ENCODE assay signal across 8 mouse cellular contexts in genomic region chr8:117471174-117471573, GRCm38 (mm10). TPM values are rescaled to one million over a fixed set of nuclear protein-coding genes. Genes with fewer than 3 reads are reported as not detected.
A peak's percentile ranks its signal among the peaks of the same experiment; 100 is the strongest.
DNase-seq lines count a peak whose midpoint lies in the region; ATAC-seq and TF ChIP-seq lines count a peak whose summit lies in the region.

No protein-coding gene starts in this region.

- peak; percentile 90 for DNase-seq in MEL (ENCODE audit: low read depth, low spot score)
- DNase-seq in hindbrain, embryonic 10.5 days (ENCODE audit: low spot score) = peak; percentile 74
- peak; percentile 58 for DNase-seq in layer of hippocampus, adult 9-11 months
- DNase-seq in lung, postnatal 36 days = peak; percentile 83
- peak; percentile 80 to 85 for DNase-seq in right cerebral cortex, adult 2 months (ENCODE audit: low spot score in 2 of 2)
- peak; percentile 46 to 81 for DNase-seq in urinary bladder, postnatal 4 days (ENCODE audit: low spot score in 2 of 2)

- peaks cover 9 to 22% of the 10 kb centered on the region in 2 experiments for H3K4me1 ChIP-seq in MEL (ENCODE audit: control insufficient read depth in 1 of 2, insufficient read depth in 2 of 2, low read length in 2 of 2)
- H3K4me1 ChIP-seq in bone marrow, adult 2 months (ENCODE audit: control insufficient read depth, insufficient read depth, low read length) = no peaks in the 10 kb centered on the region; the same call in 1 of the 2 replicates
- peaks cover 17% of the 10 kb centered on the region for H3K4me1 ChIP-seq in hindbrain, embryonic 10.5 days (replicated peaks)

- ATAC-seq in erythroid progenitor cell, adult 5-6 weeks (replicated peaks; ENCODE audit: low FRiP score, poor library complexity, severe bottlenecking) = peak; percentile 74

- H3K9me3 ChIP-seq in MEL (replicated peaks; ENCODE audit: insufficient read depth, low read length) = no peaks in the 10 kb centered on the region
- no peaks in the 10 kb centered on the region for H3K9me3 ChIP-seq in hindbrain, embryonic 10.5 days

- peaks cover 0 to 2% of the 10 kb centered on the region in 2 experiments; a peak in 1 of 4 replicates for H3K36me3 ChIP-seq in MEL (ENCODE audit: control insufficient read depth in 1 of 2, insufficient read depth in 2 of 2, low read length in 2 of 2)
- H3K36me3 ChIP-seq in hindbrain, embryonic 10.5 days = no peaks in the 10 kb centered on the region

- peak; percentile 84 to 94 (median 94) for TF ChIP-seq CTCF in MEL (IDR thresholded peaks at IDR 0.05 in 2 of 3, conservative IDR thresholded peaks at IDR 0.05 in 1 of 3; ENCODE audit: control insufficient read depth in 1 of 3, insufficient read depth in 1 of 3, low read depth in 2 of 3, low read length in 3 of 3, poor library complexity in 1 of 3, severe bottlenecking in 1 of 3)
- TF ChIP-seq CTCF in bone marrow, adult 2 months (IDR thresholded peaks at IDR 0.05; ENCODE audit: control insufficient read depth, insufficient read depth, low read length) = peak; percentile 90

- peak overlapping the region; percentile 42 for H3K27ac ChIP-seq in MEL (ENCODE audit: control insufficient read depth, low read depth, low read length)
- H3K27ac ChIP-seq in bone marrow, adult 2 months (ENCODE audit: control insufficient read depth, insufficient read depth, low read depth, low read length, poor library complexity) = no peak overlapping the region
- peak overlapping the region; percentile 82 for H3K27ac ChIP-seq in hindbrain, embryonic 10.5 days

- H3K9ac ChIP-seq in MEL (ENCODE audit: control insufficient read depth, low read depth, low read length, poor library complexity, severe bottlenecking) = peak overlapping the region; percentile 52

- TF ChIP-seq POLR2A in MEL (IDR thresholded peaks at IDR 0.05; ENCODE audit: control insufficient read depth in 1 of 2, insufficient read depth in 1 of 2, low read depth in 1 of 2, low read length in 2 of 2, poor library complexity in 1 of 2) = no peak
- no peak for TF ChIP-seq POLR2A in bone marrow, adult 2 months (IDR thresholded peaks at IDR 0.05; ENCODE audit: borderline replicate concordance, control insufficient read depth, low read depth, low read length)

- no peaks in the 10 kb centered on the region for H3K79me2 ChIP-seq in MEL (ENCODE audit: control insufficient read depth, insufficient read depth, low read length, poor library complexity)

- peak overlapping the region; percentile 46 to 51; a peak in 3 of 4 replicates for H3K4me3 ChIP-seq in MEL (ENCODE audit: control insufficient read depth in 1 of 2, insufficient read depth in 1 of 2, low read depth in 2 of 2, low read length in 2 of 2)
- no peak overlapping the region for H3K4me3 ChIP-seq in bone marrow, adult 2 months (replicated peaks; ENCODE audit: control insufficient read depth, low read depth, low read length)
- H3K4me3 ChIP-seq in hindbrain, embryonic 10.5 days = no peak overlapping the region

- no peaks in the 10 kb centered on the region for H3K27me3 ChIP-seq in MEL (ENCODE audit: control insufficient read depth in 1 of 2, insufficient read depth in 2 of 2, low read length in 2 of 2)
- no peaks in the 10 kb centered on the region for H3K27me3 ChIP-seq in hindbrain, embryonic 10.5 days (ENCODE audit: insufficient read depth, poor library complexity, severe bottlenecking)

- peak; percentile 91 for TF ChIP-seq RAD21 in MEL (IDR thresholded peaks at IDR 0.05; ENCODE audit: low read depth, low read length)

- no peak for TF ChIP-seq EP300 in MEL (IDR thresholded peaks at IDR 0.05; ENCODE audit: low read depth in 1 of 2, low read length in 2 of 2)

- 11% methylated on average over 3 of the region's 3 CpGs for WGBS in bone marrow, adult 2 months
- WGBS in hindbrain, embryonic 10.5 days = 24% methylated on average over 3 of the region's 3 CpGs

TF ChIP-seq in MEL, 35 proteins besides CTCF, POLR2A, EP300 and RAD21:
- TF ChIP-seq TCF12 (IDR thresholded peaks at IDR 0.05; ENCODE audit: low read depth, low read length) (peak; percentile 32; the same call in 1 of the 2 replicates), ZC3H11A (IDR thresholded peaks at IDR 0.05; ENCODE audit: low read depth, low read length) (peak; percentile 82), ZMIZ1 (IDR thresholded peaks at IDR 0.05; ENCODE audit: low read depth, low read length) (no peak), GATA1 (IDR thresholded peaks at IDR 0.05; ENCODE audit: low read depth, low read length) (no peak), MAX (IDR thresholded peaks at IDR 0.05; ENCODE audit: low read length) (0 out of 2 replicates have a peak, but pooled peaks have one; percentile 30), TAL1 (IDR thresholded peaks at IDR 0.05; ENCODE audit: low read length) (peak; percentile 11; the same call in 1 of the 2 replicates), MEF2A (IDR thresholded peaks at IDR 0.05; ENCODE audit: extremely low read depth, insufficient replicate concordance, low read depth, low read length, poor library complexity, severe bottlenecking) (no peak), MYB (IDR thresholded peaks at IDR 0.05; ENCODE audit: low read depth, low read length) (no peak), MXI1 (IDR thresholded peaks at IDR 0.05; ENCODE audit: low read depth, low read length) (peak; percentile 73), TBP (IDR thresholded peaks at IDR 0.05; ENCODE audit: low read depth, low read length) (peak; percentile 7; the same call in 1 of the 2 replicates), KAT2A (conservative IDR thresholded peaks at IDR 0.05; ENCODE audit: low read depth, low read length) (no peak), POLR2AphosphoS5 (IDR thresholded peaks at IDR 0.05; ENCODE audit: borderline replicate concordance, low read depth, low read length) (no peak), RCOR1 (IDR thresholded peaks at IDR 0.05; ENCODE audit: low read depth, low read length) (no peak), SMC3 (IDR thresholded peaks at IDR 0.05; ENCODE audit: low read depth, low read length) (peak; percentile 87), NRF1 (IDR thresholded peaks at IDR 0.05; ENCODE audit: insufficient read depth, low read depth, low read length, poor library complexity, severe bottlenecking) (0 out of 2 replicates have a peak, but pooled peaks have one; percentile 17), MAZ (IDR thresholded peaks at IDR 0.05; ENCODE audit: low read depth, low read length) (peak; percentile 72; the same call in 1 of the 2 replicates), SIN3A (IDR thresholded peaks at IDR 0.05; ENCODE audit: low read length) (peak; percentile 35), ZKSCAN1 (IDR thresholded peaks at IDR 0.05; ENCODE audit: low read depth, low read length) (no peak), JUND (IDR thresholded peaks at IDR 0.05; ENCODE audit: low read depth, low read length) (0 out of 2 replicates have a peak, but pooled peaks have one; percentile 35), GABPA (IDR thresholded peaks at IDR 0.05; ENCODE audit: low read depth, low read length) (no peak), USF1 (IDR thresholded peaks at IDR 0.05; ENCODE audit: low read depth, low read length) (no peak), E2F4 (IDR thresholded peaks at IDR 0.05; ENCODE audit: borderline replicate concordance, low read depth, low read length) (no peak), MAFK (IDR thresholded peaks at IDR 0.05; ENCODE audit: borderline replicate concordance, low read depth, low read length) (no peak), BHLHE40 (IDR thresholded peaks at IDR 0.05; ENCODE audit: borderline replicate concordance, low read depth, low read length) (0 out of 2 replicates have a peak, but pooled peaks have one; percentile 32), MYC (IDR thresholded peaks at IDR 0.05; ENCODE audit: low read depth, low read length) (peak; percentile 59; the same call in 1 of the 2 replicates), ZNF384 (IDR thresholded peaks at IDR 0.05; ENCODE audit: low read depth, low read length) (no peak), NELFE (IDR thresholded peaks at IDR 0.05; ENCODE audit: low read depth, low read length) (no peak), HCFC1 (IDR thresholded peaks at IDR 0.05; ENCODE audit: low read depth, low read length) (peak; percentile 56; the same call in 1 of the 2 replicates), USF2 (IDR thresholded peaks at IDR 0.05; ENCODE audit: borderline replicate concordance in 1 of 2, insufficient read depth in 1 of 2, low read depth in 1 of 2, low read length in 2 of 2) (no peak), ETS1 (IDR thresholded peaks at IDR 0.05; ENCODE audit: low read depth, low read length) (no peak), POLR2AphosphoS2 (IDR thresholded peaks at IDR 0.05; ENCODE audit: low read length) (no peak), CHD1 (IDR thresholded peaks at IDR 0.05; ENCODE audit: low read depth, low read length) (no peak), ELF1 (IDR thresholded peaks at IDR 0.05; ENCODE audit: low read depth, low read length) (peak; percentile 63), UBTF (IDR thresholded peaks at IDR 0.05; ENCODE audit: borderline replicate concordance, insufficient read depth, low read depth, low read length) (no peak), CHD2 (IDR thresholded peaks at IDR 0.05; ENCODE audit: low read length) (no peak)
TF ChIP-seq in MEL: peak in this region for 15.

RNA-seq across cellular contexts. Expression of gene Plcg2, which starts 26.9 kb away (rescaled TPM):
- total RNA-seq in MEL (2012; rRNA removed) = 19.0 and 21.0 TPM in 2 replicates
- 10 to 100 TPM; 23.3 to 78.7 TPM for polyA plus RNA-seq in MEL (2012; ENCODE audit: insufficient read depth in 1 of 2, insufficient read length in 2 of 2, low read depth in 1 of 2, low replicate concordance in 2 of 2, missing spikeins in 1 of 2)
- 14.7 and 36.8 TPM in 2 replicates for polyA plus RNA-seq in bone marrow, adult 2 months (2011; ENCODE audit: insufficient read depth, insufficient read length, low replicate concordance, missing spikeins)
- 5.4 and 16.8 TPM in 2 replicates for total RNA-seq in erythroid progenitor cell, adult 5-6 weeks (2015; ENCODE audit: low replicate concordance)
- total RNA-seq in erythroid progenitor cell, adult 5-6 weeks (2017; ENCODE audit: low replicate concordance) = 8.5 and 13.3 TPM in 2 replicates
- polyA plus RNA-seq in hindbrain, embryonic 10.5 days (2016; fragmentation: Nextera tagmentation; extraction: Ambion mirVana) = 3.7 and 5.0 TPM in 2 replicates

Comparison
In these comparisons a context has a peak if more than half of its experiments do, and no peak if none do; other contexts are left out.
1. H3K4me3 ChIP-seq: peak in MEL (2 of 2); none in bone marrow, adult 2 months (single experiment) and hindbrain, embryonic 10.5 days (single experiment).
2. Peak in every context shown above with its lines, with median percentiles within 50 percentile points of each other: DNase-seq.